Mouse (Mus musculus): Measurements from ENCODE around the gene Ano2. TPM values are rescaled to one million over a fixed set of nuclear protein-coding genes. Genes with fewer than 3 reads are reported as not detected.

Ano2 gene
- polyA plus RNA-seq, 1 experiment from 2014 or later = 0.16 TPM

- Histone ChIP-seq H3K4me3 (ENCODE audit: low read length) (no peak overlapping the region), H3K9ac (ENCODE audit: low read length) (no peak overlapping the region), H3K9me3 (ENCODE audit: control insufficient read depth, low read length) (no peaks in the 10 kb centered on the region), H3K36me3 (ENCODE audit: control insufficient read depth, insufficient read depth, low read length) (no peaks in the 10 kb centered on the region), H3K27ac (ENCODE audit: low read length) (no peak overlapping the region), H3K4me2 (ENCODE audit: low read depth, low read length) (no peak overlapping the region), H3K4me1 (replicated peaks; ENCODE audit: control insufficient read depth, insufficient read depth, low read length) (no peaks in the 10 kb centered on the region), H3K27me3 (ENCODE audit: control insufficient read depth, insufficient read depth, low read depth, low read length) (no peaks in the 10 kb centered on the region)
- ATAC-seq (ENCODE audit: low read depth) = no peak
- WGBS = 74% methylated on average over 5 of the region's 5 CpGs
Observed at GRCm38 (mm10) chr6:125776291-125776690, 86.1 kb downstream of the Ano2 start.

GRCm38 (mm10) chr6:125802954-125803353 is 112.7 kb downstream of the Ano2 start:
- no peak; the same call in 1 of the 2 replicates for ATAC-seq (ENCODE audit: low read depth)
- Histone ChIP-seq H3K9me3 (ENCODE audit: control insufficient read depth, low read length) (no peaks in the 10 kb centered on the region), H3K27ac (ENCODE audit: low read length) (no peak overlapping the region), H3K4me3 (ENCODE audit: low read length) (no peak overlapping the region), H3K4me2 (ENCODE audit: low read depth, low read length) (no peak overlapping the region), H3K4me1 (replicated peaks; ENCODE audit: control insufficient read depth, insufficient read depth, low read length) (no peaks in the 10 kb centered on the region), H3K36me3 (ENCODE audit: control insufficient read depth, insufficient read depth, low read length) (no peaks in the 10 kb centered on the region), H3K27me3 (ENCODE audit: control insufficient read depth, insufficient read depth, low read depth, low read length) (peaks cover 2% of the 10 kb centered on the region; the same call in 1 of the 2 replicates), H3K9ac (ENCODE audit: low read length) (no peak overlapping the region)
- WGBS = 24% methylated on average over 8 of the region's 8 CpGs

GRCm38 (mm10) chr6:125803364-125804011 is 113.3 kb downstream of the Ano2 start:
- H3K9ac ChIP-seq (ENCODE audit: low read length) = no peak overlapping the region
- no peak for ATAC-seq (ENCODE audit: low read depth)
- no peak overlapping the region for H3K4me3 ChIP-seq (ENCODE audit: low read length)
- 36% methylated on average over 20 of the region's 20 CpGs for WGBS
- no peak overlapping the region for H3K27ac ChIP-seq (ENCODE audit: low read length)
- no peak overlapping the region for H3K4me2 ChIP-seq (ENCODE audit: low read depth, low read length)
- H3K4me1 ChIP-seq (replicated peaks; ENCODE audit: control insufficient read depth, insufficient read depth, low read length) = no peaks in the 10 kb centered on the region
- no peaks in the 10 kb centered on the region for H3K9me3 ChIP-seq (ENCODE audit: control insufficient read depth, low read length)
- peaks cover 2% of the 10 kb centered on the region; the same call in 1 of the 2 replicates for H3K27me3 ChIP-seq (ENCODE audit: control insufficient read depth, insufficient read depth, low read depth, low read length)
- no peaks in the 10 kb centered on the region for H3K36me3 ChIP-seq (ENCODE audit: control insufficient read depth, insufficient read depth, low read length)

GRCm38 (mm10) chr6:125808996-125809649 is 118.9 kb downstream of the Ano2 start:
- no peak for ATAC-seq (ENCODE audit: low read depth)
- Histone ChIP-seq H3K27ac (ENCODE audit: low read length) (no peak overlapping the region), H3K4me3 (ENCODE audit: low read length) (no peak overlapping the region), H3K27me3 (ENCODE audit: control insufficient read depth, insufficient read depth, low read depth, low read length) (peaks cover 2% of the 10 kb centered on the region; the same call in 1 of the 2 replicates), H3K4me2 (ENCODE audit: low read depth, low read length) (no peak overlapping the region), H3K36me3 (ENCODE audit: control insufficient read depth, insufficient read depth, low read length) (no peaks in the 10 kb centered on the region), H3K9me3 (ENCODE audit: control insufficient read depth, low read length) (no peaks in the 10 kb centered on the region), H3K4me1 (replicated peaks; ENCODE audit: control insufficient read depth, insufficient read depth, low read length) (no peaks in the 10 kb centered on the region), H3K9ac (ENCODE audit: low read length) (no peak overlapping the region)
- WGBS = 55% methylated on average over 9 of the region's 9 CpGs

- no peak for ATAC-seq (ENCODE audit: low read depth)
- Histone ChIP-seq H3K27me3 (ENCODE audit: control insufficient read depth, insufficient read depth, low read depth, low read length) (no peaks in the 10 kb centered on the region; the same call in 1 of the 2 replicates), H3K9me3 (ENCODE audit: control insufficient read depth, low read length) (no peaks in the 10 kb centered on the region), H3K36me3 (ENCODE audit: control insufficient read depth, insufficient read depth, low read length) (no peaks in the 10 kb centered on the region), H3K4me2 (ENCODE audit: low read depth, low read length) (no peak overlapping the region), H3K9ac (ENCODE audit: low read length) (no peak overlapping the region), H3K4me1 (replicated peaks; ENCODE audit: control insufficient read depth, insufficient read depth, low read length) (no peaks in the 10 kb centered on the region), H3K27ac (ENCODE audit: low read length) (no peak overlapping the region), H3K4me3 (ENCODE audit: low read length) (no peak overlapping the region)
- 9% methylated on average over 2 of the region's 2 CpGs for WGBS
Observed at GRCm38 (mm10) chr6:125811395-125811794, 121.2 kb downstream of the Ano2 start.

GRCm38 (mm10) chr6:125838121-125838520 is 147.9 kb downstream of the Ano2 start:
- Histone ChIP-seq H3K27me3 (ENCODE audit: control insufficient read depth, insufficient read depth, low read depth, low read length) (no peaks in the 10 kb centered on the region), H3K36me3 (ENCODE audit: control insufficient read depth, insufficient read depth, low read length) (no peaks in the 10 kb centered on the region), H3K27ac (ENCODE audit: low read length) (no peak overlapping the region), H3K4me2 (ENCODE audit: low read depth, low read length) (no peak overlapping the region), H3K9me3 (ENCODE audit: control insufficient read depth, low read length) (no peaks in the 10 kb centered on the region), H3K9ac (ENCODE audit: low read length) (no peak overlapping the region), H3K4me1 (replicated peaks; ENCODE audit: control insufficient read depth, insufficient read depth, low read length) (no peaks in the 10 kb centered on the region; the same call in 1 of the 2 replicates), H3K4me3 (ENCODE audit: low read length) (no peak overlapping the region)
- WGBS = 46% methylated on average over 4 of the region's 4 CpGs
- ATAC-seq (ENCODE audit: low read depth) = no peak

GRCm38 (mm10) chr6:125841284-125841683 is 151.1 kb downstream of the Ano2 start:
- Histone ChIP-seq H3K27me3 (ENCODE audit: control insufficient read depth, insufficient read depth, low read depth, low read length) (no peaks in the 10 kb centered on the region), H3K4me2 (ENCODE audit: low read depth, low read length) (no peak overlapping the region), H3K4me3 (ENCODE audit: low read length) (no peak overlapping the region), H3K36me3 (ENCODE audit: control insufficient read depth, insufficient read depth, low read length) (no peaks in the 10 kb centered on the region), H3K4me1 (replicated peaks; ENCODE audit: control insufficient read depth, insufficient read depth, low read length) (no peaks in the 10 kb centered on the region; the same call in 1 of the 2 replicates), H3K27ac (ENCODE audit: low read length) (no peak overlapping the region), H3K9me3 (ENCODE audit: control insufficient read depth, low read length) (no peaks in the 10 kb centered on the region), H3K9ac (ENCODE audit: low read length) (no peak overlapping the region)
- 45% methylated on average over 3 of the region's 3 CpGs for WGBS
- peak; percentile 98 for ATAC-seq (ENCODE audit: low read depth)

- no peak overlapping the region for H3K27ac ChIP-seq (ENCODE audit: low read length)
- H3K9ac ChIP-seq (ENCODE audit: low read length) = no peak overlapping the region
- no peaks in the 10 kb centered on the region for H3K9me3 ChIP-seq (ENCODE audit: control insufficient read depth, low read length)
- no peaks in the 10 kb centered on the region for H3K36me3 ChIP-seq (ENCODE audit: control insufficient read depth, insufficient read depth, low read length)
- H3K27me3 ChIP-seq (ENCODE audit: control insufficient read depth, insufficient read depth, low read depth, low read length) = no peaks in the 10 kb centered on the region; the same call in 1 of the 2 replicates
- H3K4me3 ChIP-seq (ENCODE audit: low read length) = no peak overlapping the region
- whole genome bisulfite sequencing = 64% methylated on average over 4 of the region's 4 CpGs
- no peak for ATAC-seq (ENCODE audit: low read depth)
- no peak overlapping the region for H3K4me2 ChIP-seq (ENCODE audit: low read depth, low read length)
- no peaks in the 10 kb centered on the region for H3K4me1 ChIP-seq (replicated peaks; ENCODE audit: control insufficient read depth, insufficient read depth, low read length)
Observed at GRCm38 (mm10) chr6:125851196-125851595, 161.0 kb downstream of the Ano2 start.

GRCm38 (mm10) chr6:125858294-125858693 is 168.1 kb downstream of the Ano2 start:
- no peak overlapping the region for H3K27ac ChIP-seq (ENCODE audit: low read length)
- no peaks in the 10 kb centered on the region for H3K4me1 ChIP-seq (replicated peaks; ENCODE audit: control insufficient read depth, insufficient read depth, low read length)
- no peak overlapping the region for H3K9ac ChIP-seq (ENCODE audit: low read length)
- H3K4me2 ChIP-seq (ENCODE audit: low read depth, low read length) = no peak overlapping the region
- 53% methylated on average over 1 of the region's 1 CpGs for WGBS
- H3K9me3 ChIP-seq (ENCODE audit: control insufficient read depth, low read length) = no peaks in the 10 kb centered on the region
- ATAC-seq (ENCODE audit: low read depth) = no peak
- no peak overlapping the region for H3K4me3 ChIP-seq (ENCODE audit: low read length)
- H3K27me3 ChIP-seq (ENCODE audit: control insufficient read depth, insufficient read depth, low read depth, low read length) = no peaks in the 10 kb centered on the region
- H3K36me3 ChIP-seq (ENCODE audit: control insufficient read depth, insufficient read depth, low read length) = no peaks in the 10 kb centered on the region

Measured in lung, embryonic 16.5 days (tissue).